Mouse (Mus musculus) testis, adult 2 months (tissue): ENCODE results near the gene Ap3m1.

ENCODE experiments used
- CTCF ChIP-seq: fragments of 200-500 bp; IDR thresholded peaks from 2 replicates; pipeline ENCODE4 v1.5.1; 2012; ENCODE audit warnings: low read depth, mild to moderate bottlenecking, inconsistent platforms, low read length, moderate library complexity; ENCODE audit not compliant: control insufficient read depth, insufficient read depth, insufficient replicate concordance
- POLR2A ChIP-seq: fragments of 200-500 bp; IDR thresholded peaks from 2 replicates; pipeline ENCODE4 v1.6.1; 2012; ENCODE audit warnings: low read depth, mild to moderate bottlenecking, inconsistent platforms, low read length, moderate library complexity; ENCODE audit not compliant: control insufficient read depth

GRCm38 (mm10) chr14:21090930-21091486 is 38.7 kb upstream of the Ap3m1 start:
- no peak for TF ChIP-seq CTCF
- TF ChIP-seq POLR2A: no peak
